11 mouse cellular contexts compared by ENCODE assay signal in genomic region chr8:71395071-71395470, GRCm38 (mm10). TPM values are rescaled to one million over a fixed set of nuclear protein-coding genes. Genes with fewer than 3 reads are reported as not detected.
DNase-seq lines count a peak whose midpoint lies in the region; ATAC-seq and TF ChIP-seq lines count a peak whose summit lies in the region.
"Had no signal": no experiment of that assay in that cellular context is flagged by ENCODE, and none has a peak within 500 bp of the region (broad histone marks: within the 10 kb centered on the region; RNA-seq: fewer than 3 reads in every experiment).

No protein-coding gene starts in this region.

- DNase-seq in embryonic facial prominence, embryonic 14.5 days (ENCODE audit: low spot score) = no peak
- DNase-seq in kidney, postnatal 10 days = peak; percentile 16
- no peak for DNase-seq in thymus, postnatal 36 days
- no peak for DNase-seq in adipocyte (ENCODE audit: low spot score)
- DNase-seq: thymus, postnatal 25 days had no signal

- H3K4me2 ChIP-seq in hindbrain, embryonic 13.5 days = no peak overlapping the region
- no peak overlapping the region for H3K4me2 ChIP-seq in hindbrain, embryonic 12.5 days (replicated peaks)
- peak overlapping the region; percentile 20; the same call in 1 of the 2 replicates for H3K4me2 ChIP-seq in embryonic facial prominence, embryonic 14.5 days (ENCODE audit: low read depth, low read length)

- no peak overlapping the region for H3K4me3 ChIP-seq in hindbrain, embryonic 13.5 days
- no peak overlapping the region for H3K4me3 ChIP-seq in hindbrain, embryonic 12.5 days
- 0 out of 2 replicates have a peak overlapping the region, but pooled peaks have one; percentile 6 for H3K4me3 ChIP-seq in cortical plate, adult 2 months (ENCODE audit: insufficient read depth, low read length)
- H3K4me3 ChIP-seq in embryonic facial prominence, embryonic 14.5 days (ENCODE audit: low read depth, low read length) = no peak overlapping the region; the same call in 1 of the 2 replicates
- H3K4me3 ChIP-seq: megakaryocyte, embryonic 14.5 days had no signal

- 0 out of 2 replicates have a peak overlapping the region, but pooled peaks have one; percentile 23 for H3K27ac ChIP-seq in hindbrain, embryonic 13.5 days
- no peak overlapping the region for H3K27ac ChIP-seq in hindbrain, embryonic 12.5 days
- H3K27ac ChIP-seq in cortical plate, adult 2 months (ENCODE audit: insufficient read depth, low read length) = peak overlapping the region; percentile 79; the same call in 1 of the 2 replicates
- no peak overlapping the region for H3K27ac ChIP-seq in embryonic facial prominence, embryonic 14.5 days (replicated peaks; ENCODE audit: low read depth, low read length)

- no peak for ATAC-seq in hindbrain, embryonic 13.5 days (ENCODE audit: low FRiP score)
- ATAC-seq in hindbrain, embryonic 12.5 days (ENCODE audit: low FRiP score) = no peak
- no peak for ATAC-seq in embryonic facial prominence, embryonic 14.5 days (ENCODE audit: low read depth)
- ATAC-seq in erythroid progenitor cell, adult 5-6 weeks (replicated peaks; ENCODE audit: low FRiP score, poor library complexity, severe bottlenecking) = no peak
- ATAC-seq: forebrain, embryonic 16.5 days had no signal

- H3K36me3 ChIP-seq in hindbrain, embryonic 13.5 days = peaks cover 17% of the 10 kb centered on the region
- peaks cover 13% of the 10 kb centered on the region for H3K36me3 ChIP-seq in hindbrain, embryonic 12.5 days
- H3K36me3 ChIP-seq in embryonic facial prominence, embryonic 14.5 days (ENCODE audit: control insufficient read depth, insufficient read depth, low read length) = peaks cover 15% of the 10 kb centered on the region

- no peak for TF ChIP-seq POLR2A in cortical plate, adult 2 months (IDR thresholded peaks at IDR 0.05; ENCODE audit: extremely low read depth, insufficient read depth, low read length)

- TF ChIP-seq CTCF in cortical plate, adult 2 months (IDR thresholded peaks at IDR 0.05; ENCODE audit: extremely low read depth, insufficient read depth, low read length) = no peak

- H3K4me1 ChIP-seq in hindbrain, embryonic 13.5 days (replicated peaks) = peaks cover 12% of the 10 kb centered on the region
- H3K4me1 ChIP-seq in hindbrain, embryonic 12.5 days = peaks cover 8% of the 10 kb centered on the region
- H3K4me1 ChIP-seq in cortical plate, adult 2 months (ENCODE audit: control insufficient read depth, insufficient read depth, low read length) = no peaks in the 10 kb centered on the region
- H3K4me1 ChIP-seq in embryonic facial prominence, embryonic 14.5 days (ENCODE audit: control insufficient read depth, insufficient read depth, low read length) = peaks cover 9% of the 10 kb centered on the region; the same call in 1 of the 2 replicates

- H3K9me3 ChIP-seq in hindbrain, embryonic 13.5 days = no peaks in the 10 kb centered on the region
- H3K9me3 ChIP-seq in hindbrain, embryonic 12.5 days (replicated peaks) = no peaks in the 10 kb centered on the region
- H3K9me3 ChIP-seq in embryonic facial prominence, embryonic 14.5 days (ENCODE audit: control insufficient read depth, low read length) = no peaks in the 10 kb centered on the region

- H3K9ac ChIP-seq in hindbrain, embryonic 13.5 days = no peak overlapping the region
- H3K9ac ChIP-seq in hindbrain, embryonic 12.5 days = no peak overlapping the region
- H3K9ac ChIP-seq in embryonic facial prominence, embryonic 14.5 days (ENCODE audit: low read depth, low read length) = no peak overlapping the region

- no peaks in the 10 kb centered on the region for H3K27me3 ChIP-seq in hindbrain, embryonic 13.5 days
- H3K27me3 ChIP-seq in hindbrain, embryonic 12.5 days = no peaks in the 10 kb centered on the region
- H3K27me3 ChIP-seq in embryonic facial prominence, embryonic 14.5 days (replicated peaks; ENCODE audit: control insufficient read depth, insufficient read depth, low read length) = no peaks in the 10 kb centered on the region

- WGBS in hindbrain, embryonic 13.5 days = 80% methylated on average over 10 of the region's 10 CpGs
- 87% methylated on average over 10 of the region's 10 CpGs for WGBS in hindbrain, embryonic 12.5 days
- WGBS in embryonic facial prominence, embryonic 14.5 days = 81% methylated on average over 10 of the region's 10 CpGs

RNA-seq across cellular contexts. Expression of gene Ushbp1, which starts 0.5 kb away (rescaled TPM):
- polyA plus RNA-seq in hindbrain, embryonic 13.5 days (2015; fragmentation: Nextera tagmentation; extraction: Ambion mirVana) = 6.2 and 7.1 TPM in 2 replicates
- polyA plus RNA-seq in hindbrain, embryonic 12.5 days (2016; fragmentation: Nextera tagmentation; extraction: Ambion mirVana) = 5.7 and 6.8 TPM in 2 replicates
- 9.0 and 10.9 TPM in 2 replicates for polyA plus RNA-seq in cortical plate, adult 2 months (2012; rRNA removed)
- polyA plus RNA-seq in embryonic facial prominence, embryonic 14.5 days (2014; fragmentation: Nextera tagmentation; extraction: Ambion mirVana) = 9.4 and 11.3 TPM in 2 replicates
- not detected in 2 replicates for total RNA-seq in erythroid progenitor cell, adult 5-6 weeks (2015; ENCODE audit: low replicate concordance)
- 0.64 TPM in 1 of 2 replicates, not detected in the other for total RNA-seq in erythroid progenitor cell, adult 5-6 weeks (2017; ENCODE audit: low replicate concordance)

RNA-seq across cellular contexts. Expression of gene Babam1, which starts 1.6 kb away (rescaled TPM):
- 83.3 and 90.9 TPM in 2 replicates for polyA plus RNA-seq in hindbrain, embryonic 13.5 days (2015; fragmentation: Nextera tagmentation; extraction: Ambion mirVana)
- polyA plus RNA-seq in hindbrain, embryonic 12.5 days (2016; fragmentation: Nextera tagmentation; extraction: Ambion mirVana) = 91.1 and 104 TPM in 2 replicates
- polyA plus RNA-seq in cortical plate, adult 2 months (2012; rRNA removed) = 132 and 137 TPM in 2 replicates
- 79.6 and 85.2 TPM in 2 replicates for polyA plus RNA-seq in embryonic facial prominence, embryonic 14.5 days (2014; fragmentation: Nextera tagmentation; extraction: Ambion mirVana)
- 35.0 and 51.6 TPM in 2 replicates for total RNA-seq in erythroid progenitor cell, adult 5-6 weeks (2015; ENCODE audit: low replicate concordance)
- total RNA-seq in erythroid progenitor cell, adult 5-6 weeks (2017; ENCODE audit: low replicate concordance) = 22.3 and 44.8 TPM in 2 replicates

RNA-seq across cellular contexts. Expression of gene Ankle1, which starts 10.7 kb away (rescaled TPM):
- 9.5 and 10.3 TPM in 2 replicates for polyA plus RNA-seq in hindbrain, embryonic 13.5 days (2015; fragmentation: Nextera tagmentation; extraction: Ambion mirVana)
- polyA plus RNA-seq in hindbrain, embryonic 12.5 days (2016; fragmentation: Nextera tagmentation; extraction: Ambion mirVana) = 22.0 and 26.4 TPM in 2 replicates
- 0.45 and 0.96 TPM in 2 replicates for polyA plus RNA-seq in cortical plate, adult 2 months (2012; rRNA removed)
- 13.0 and 16.4 TPM in 2 replicates for polyA plus RNA-seq in embryonic facial prominence, embryonic 14.5 days (2014; fragmentation: Nextera tagmentation; extraction: Ambion mirVana)
- 208 and 222 TPM in 2 replicates for total RNA-seq in erythroid progenitor cell, adult 5-6 weeks (2015; ENCODE audit: low replicate concordance)
- total RNA-seq in erythroid progenitor cell, adult 5-6 weeks (2017; ENCODE audit: low replicate concordance) = 343 and 473 TPM in 2 replicates

RNA-seq across cellular contexts. Expression of gene Nr2f6, which starts 13.3 kb away (rescaled TPM):
- 20.2 and 21.3 TPM in 2 replicates for polyA plus RNA-seq in hindbrain, embryonic 13.5 days (2015; fragmentation: Nextera tagmentation; extraction: Ambion mirVana)
- polyA plus RNA-seq in hindbrain, embryonic 12.5 days (2016; fragmentation: Nextera tagmentation; extraction: Ambion mirVana) = 61.2 and 65.2 TPM in 2 replicates
- polyA plus RNA-seq in cortical plate, adult 2 months (2012; rRNA removed) = 38.9 and 40.8 TPM in 2 replicates
- polyA plus RNA-seq in embryonic facial prominence, embryonic 14.5 days (2014; fragmentation: Nextera tagmentation; extraction: Ambion mirVana) = 57.2 and 61.9 TPM in 2 replicates
- total RNA-seq in erythroid progenitor cell, adult 5-6 weeks (2015; ENCODE audit: low replicate concordance) = not detected in 2 replicates
- total RNA-seq in erythroid progenitor cell, adult 5-6 weeks (2017; ENCODE audit: low replicate concordance) = 1.4 and 6.7 TPM in 2 replicates

RNA-seq across cellular contexts. Expression of gene Ocel1, which starts 24.0 kb away (rescaled TPM):
- polyA plus RNA-seq in hindbrain, embryonic 13.5 days (2015; fragmentation: Nextera tagmentation; extraction: Ambion mirVana) = 4.6 and 6.2 TPM in 2 replicates
- polyA plus RNA-seq in hindbrain, embryonic 12.5 days (2016; fragmentation: Nextera tagmentation; extraction: Ambion mirVana) = 5.8 and 6.7 TPM in 2 replicates
- polyA plus RNA-seq in cortical plate, adult 2 months (2012; rRNA removed) = 13.5 and 13.6 TPM in 2 replicates
- polyA plus RNA-seq in embryonic facial prominence, embryonic 14.5 days (2014; fragmentation: Nextera tagmentation; extraction: Ambion mirVana) = 3.8 and 4.0 TPM in 2 replicates
- total RNA-seq in erythroid progenitor cell, adult 5-6 weeks (2015; ENCODE audit: low replicate concordance) = 1.7 and 13.7 TPM in 2 replicates
- 10.4 and 10.7 TPM in 2 replicates for total RNA-seq in erythroid progenitor cell, adult 5-6 weeks (2017; ENCODE audit: low replicate concordance)

Comparison
In these comparisons a context has a peak if more than half of its experiments do, and no peak if none do; other contexts are left out.
1. H3K27ac ChIP-seq: peak in hindbrain, embryonic 13.5 days (single experiment) and cortical plate, adult 2 months (single experiment); none in hindbrain, embryonic 12.5 days (single experiment) and embryonic facial prominence, embryonic 14.5 days (single experiment).